Mouse (Mus musculus): ENCODE measurements at regions not wholly inside any gene's neighbourhood (a gene's known extent, or its start where the extent isn't known, plus 50 kb on each side); places are given as distances from the start of the nearest gene placed in this dataset.
"Not testable (repeated sequence)": the region's sequence is repeated elsewhere in the genome, so short reads cannot be mapped to it uniquely, and the experiment has no call there.

DNA sequence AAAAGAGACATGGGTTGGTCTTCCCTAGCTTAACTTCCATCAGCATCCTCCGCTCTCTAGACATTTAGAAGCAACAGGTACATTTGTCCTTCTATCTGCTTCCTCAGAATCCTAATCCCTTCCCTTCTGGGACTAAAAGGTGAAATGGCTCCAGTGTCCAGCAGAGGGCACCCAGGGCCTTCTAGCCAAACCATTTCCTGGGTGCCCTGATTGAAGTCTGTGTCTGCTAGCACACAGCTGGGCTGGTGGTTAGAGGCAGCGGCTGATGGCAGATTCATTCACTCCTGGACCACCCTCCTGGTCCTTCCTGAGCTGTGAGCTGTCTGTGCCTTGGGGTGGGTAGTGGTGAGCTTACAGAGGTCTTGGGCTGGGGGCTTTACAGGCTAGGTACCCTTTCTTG lies 76.5 kb upstream of the Col13a1 start:
- DNase-seq (ENCODE audit: low read depth, low spot score): peak; percentile 30

GRCm38 (mm10) chr10:62049782-62050192 lies 70.9 kb upstream of the Col13a1 start:
- DNase-seq (ENCODE audit: low read depth, low spot score): no peak

- no peak for DNase-seq (ENCODE audit: low read depth, low spot score)
These were observed 65.5 kb upstream of the Col13a1 start for GRCm38 (mm10) chr10:62044408-62044807.

DNA sequence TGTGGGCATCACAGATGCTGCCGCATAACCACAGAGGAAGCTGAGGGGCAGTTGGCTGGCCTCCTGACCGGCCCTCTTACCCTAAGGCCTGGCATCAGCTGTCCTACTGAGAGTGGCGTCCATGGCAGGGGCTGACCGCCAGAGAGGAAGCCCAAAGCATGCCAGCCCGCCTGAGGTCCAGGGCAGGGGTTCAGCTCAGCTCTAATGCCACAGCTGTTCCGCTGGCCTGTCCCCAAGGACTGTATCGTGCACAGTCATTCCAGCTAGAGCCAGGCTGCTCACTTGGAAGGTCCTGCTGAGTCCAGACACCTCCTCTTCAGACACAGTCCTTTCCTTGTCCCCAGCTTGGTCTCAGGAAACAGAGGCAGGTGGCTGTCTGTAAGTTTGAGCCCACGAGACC lies 61.0 kb upstream of the Col13a1 start:
- no peak for DNase-seq (ENCODE audit: low read depth, low spot score)

DNA sequence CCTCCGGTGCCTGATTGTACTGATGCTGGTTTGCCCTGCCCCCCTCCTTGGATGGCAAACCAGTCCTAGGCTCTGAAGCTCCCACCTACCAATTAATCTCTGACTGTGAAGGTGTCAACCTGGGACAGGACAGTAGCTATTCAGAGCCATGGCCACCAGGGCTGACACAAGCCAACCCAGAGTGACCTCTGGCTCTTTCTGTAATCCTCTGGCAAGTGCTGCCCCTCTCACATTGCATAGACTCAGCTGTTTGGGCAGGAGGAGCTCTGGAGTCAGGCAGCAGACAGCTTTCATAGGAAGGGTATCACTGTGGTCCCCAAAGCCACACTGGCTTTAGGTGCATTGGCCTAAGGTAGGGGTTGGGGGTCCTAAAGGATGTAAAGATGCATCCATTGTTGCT lies 59.7 kb upstream of the Col13a1 start:
- DNase-seq (ENCODE audit: low read depth, low spot score): no peak

- DNase-seq (ENCODE audit: low read depth, low spot score): no peak
These were observed 58.7 kb upstream of the Col13a1 start for GRCm38 (mm10) chr10:62037402-62038199.

- DNase-seq (ENCODE audit: low read depth, low spot score): no peak
These were observed 57.9 kb upstream of the Col13a1 start for GRCm38 (mm10) chr10:62036815-62037214.

DNA sequence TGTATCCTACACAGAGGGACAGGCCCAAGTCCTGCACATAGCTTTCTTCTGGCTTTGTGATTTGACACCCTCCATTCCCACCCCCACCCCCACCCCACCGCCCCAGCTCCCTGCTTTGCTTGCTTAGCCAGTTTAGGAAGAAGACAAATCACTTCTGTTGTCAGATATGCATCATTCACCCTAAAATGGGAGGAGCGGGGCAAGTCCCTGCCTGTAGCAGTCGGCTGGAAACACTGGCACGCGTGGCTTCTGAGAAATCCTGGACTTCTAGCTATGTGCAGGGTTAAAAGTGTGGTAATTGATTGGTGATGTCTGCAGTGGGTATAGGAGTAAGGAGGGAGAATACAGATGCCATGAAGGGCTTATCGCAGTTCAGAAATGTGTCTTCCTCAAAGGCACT lies 55.4 kb upstream of the Col13a1 start:
- no peak for DNase-seq (ENCODE audit: low read depth, low spot score)

GRCm38 (mm10) chr10:62033748-62034147 lies 54.8 kb upstream of the Col13a1 start:
- DNase-seq (ENCODE audit: low read depth, low spot score): no peak

DNA sequence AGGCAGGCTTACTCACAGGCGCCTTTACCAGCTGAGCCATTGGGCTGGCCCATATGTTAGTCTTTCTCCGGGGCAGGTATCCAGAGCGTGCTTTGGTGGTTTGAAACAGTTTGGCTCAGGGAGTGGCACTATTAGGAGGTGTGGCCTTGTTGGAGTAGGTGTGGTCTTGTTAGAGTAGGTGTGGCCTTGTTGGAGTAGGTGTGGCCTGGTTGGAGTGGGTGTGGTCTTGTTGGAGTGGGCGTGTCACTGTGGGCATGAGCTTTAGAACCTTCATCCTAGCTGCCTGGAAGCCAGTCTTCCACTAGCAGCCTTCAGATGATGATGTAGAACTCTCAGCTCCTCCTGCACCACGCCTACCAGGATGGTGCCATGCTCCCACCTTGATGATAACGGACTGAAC lies 53.1 kb upstream of the Col13a1 start:
- DNase-seq (ENCODE audit: low read depth, low spot score): not testable (repeated sequence)

DNA sequence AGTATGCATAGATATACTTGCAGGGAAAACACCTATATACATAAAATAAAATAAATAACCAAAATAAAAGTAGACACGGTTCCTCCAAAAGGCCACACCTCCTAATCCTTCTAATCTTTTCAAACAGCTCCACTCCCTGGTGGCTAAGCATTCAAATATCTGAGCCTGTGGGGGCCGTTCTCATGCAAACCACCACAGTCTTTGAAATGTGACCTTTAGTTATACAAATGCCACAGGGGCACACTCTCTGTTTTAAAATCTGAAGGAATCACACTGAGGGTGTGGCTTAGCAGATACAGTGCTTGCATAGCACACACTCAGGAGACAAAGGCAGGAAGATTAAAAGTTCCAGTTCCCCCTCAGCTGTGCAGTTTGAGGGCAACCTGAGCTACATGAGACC lies 50.4 kb upstream of the Col13a1 start:
- DNase-seq (ENCODE audit: low read depth, low spot score): no peak
